Mouse (Mus musculus): Measurements from ENCODE around the gene Zdhhc17.

GRCm38 (mm10) chr10:110941968-110942367 lies 68.0 kb downstream of the Zdhhc17 start:
- TF ChIP-seq CTCF (conservative IDR thresholded peaks at IDR 0.05; ENCODE audit: low read length): no peak
- no peak for TF ChIP-seq POU5F1 (IDR thresholded peaks at IDR 0.05; ENCODE audit: borderline replicate concordance, low read length)
